Mouse (Mus musculus): ENCODE data around the gene Gm10770.

DNA sequence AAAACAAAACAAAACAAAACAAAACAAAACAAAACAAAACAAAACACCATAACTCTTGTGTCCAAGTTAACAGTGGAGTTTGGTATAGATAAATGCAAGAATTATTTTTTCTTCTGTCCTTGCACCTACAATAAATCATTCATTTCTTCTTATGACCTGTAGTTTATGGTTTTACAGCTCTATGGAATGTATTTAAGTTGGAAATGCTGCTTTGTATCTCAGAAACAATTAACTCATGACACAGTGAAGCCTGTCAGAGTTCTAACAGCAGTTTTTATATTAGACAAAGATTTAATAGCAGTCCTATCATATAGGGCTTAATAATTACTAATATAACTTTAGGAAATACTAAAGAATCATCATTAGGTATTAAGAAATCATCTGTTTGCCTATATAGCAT is 5.6 kb downstream of the Gm10770 start:
- TF ChIP-seq CTCF (IDR thresholded peaks at IDR 0.05; ENCODE audit: low read depth) (no peak), EP300 (IDR thresholded peaks at IDR 0.05; ENCODE audit: low read depth) (no peak)
